Mouse (Mus musculus): Measurements from ENCODE around the gene Lclat1. TPM values are rescaled to one million over a fixed set of nuclear protein-coding genes. Genes with fewer than 3 reads are reported as not detected.
A peak's percentile ranks its signal among the peaks of the same experiment; 100 is the strongest.

Lclat1 gene
- total RNA-seq, 4 experiments from 2014 or later, result 101 to 145 (median 128) TPM

DNA sequence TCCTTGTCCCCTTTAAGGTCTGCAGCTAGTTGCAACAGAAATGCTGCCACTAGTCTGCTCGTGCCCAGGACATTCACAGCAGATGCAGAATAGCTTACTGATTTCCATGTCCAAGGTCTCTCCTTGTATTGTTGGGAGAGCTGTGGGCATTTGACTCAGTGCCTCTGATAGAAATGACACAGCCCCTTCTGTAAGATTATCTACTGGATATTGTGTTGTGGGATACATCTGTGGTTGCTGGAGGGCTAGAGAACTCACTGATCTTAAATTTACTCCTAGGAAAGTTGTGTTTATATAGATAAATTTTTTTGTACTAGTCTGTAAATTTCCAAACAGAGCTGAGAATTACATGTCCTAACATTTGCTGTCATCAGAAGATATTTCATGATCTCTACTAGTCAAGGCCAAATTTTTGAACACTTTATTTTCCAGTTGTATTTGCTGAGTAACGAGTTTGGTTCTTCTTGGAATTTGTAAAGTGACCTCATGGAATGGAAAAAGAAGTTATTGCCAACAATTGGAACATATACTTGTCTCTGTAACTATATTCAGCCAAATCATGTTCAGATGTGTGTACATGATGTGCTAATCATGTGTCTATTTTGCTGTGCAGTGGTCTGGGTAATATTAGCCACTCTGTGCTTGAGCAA is 87.4 kb downstream of the Lclat1 start:
- DNase-seq (ENCODE audit: low spot score), result no peak

DNA sequence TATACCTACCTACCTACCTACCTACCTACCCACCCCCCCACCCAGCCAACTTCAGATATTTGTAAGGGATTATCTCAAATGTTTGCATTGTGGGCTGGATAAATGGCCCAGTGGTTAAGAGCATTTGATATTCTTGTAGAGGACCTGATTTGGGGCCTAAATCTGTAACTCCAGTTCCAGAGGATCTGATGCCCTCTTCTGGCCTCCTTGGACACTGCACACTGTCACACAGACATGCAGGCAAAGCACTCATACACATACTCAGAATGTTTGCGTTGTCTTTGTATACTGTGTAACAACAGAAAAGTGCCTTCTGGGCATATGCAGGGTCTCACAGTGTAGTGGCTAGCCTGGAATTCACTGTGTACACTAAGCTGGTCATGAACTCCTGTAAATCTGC is 88.4 kb downstream of the Lclat1 start:
- DNase-seq (ENCODE audit: low spot score), result no peak

DNA sequence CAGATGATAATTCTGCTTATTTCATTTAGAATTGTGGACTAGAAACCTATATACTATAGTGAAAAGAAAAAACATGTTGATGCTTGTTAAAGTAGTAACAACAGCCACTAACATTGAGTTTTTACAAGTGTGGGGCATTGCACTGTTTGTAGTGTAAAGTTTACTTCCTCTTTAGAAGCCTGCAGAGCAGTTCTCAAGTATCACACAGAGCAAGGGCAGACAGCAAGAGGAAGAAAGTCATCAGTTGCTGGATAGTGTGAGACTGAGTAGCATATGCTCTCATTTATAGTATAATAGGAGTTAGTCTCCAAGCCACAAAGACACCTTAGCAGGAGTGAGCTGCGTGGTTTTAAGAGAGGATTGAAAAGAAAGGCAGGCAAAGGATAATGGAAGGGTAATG is 89.9 kb downstream of the Lclat1 start:
- no peak for DNase-seq (ENCODE audit: low spot score)

DNA sequence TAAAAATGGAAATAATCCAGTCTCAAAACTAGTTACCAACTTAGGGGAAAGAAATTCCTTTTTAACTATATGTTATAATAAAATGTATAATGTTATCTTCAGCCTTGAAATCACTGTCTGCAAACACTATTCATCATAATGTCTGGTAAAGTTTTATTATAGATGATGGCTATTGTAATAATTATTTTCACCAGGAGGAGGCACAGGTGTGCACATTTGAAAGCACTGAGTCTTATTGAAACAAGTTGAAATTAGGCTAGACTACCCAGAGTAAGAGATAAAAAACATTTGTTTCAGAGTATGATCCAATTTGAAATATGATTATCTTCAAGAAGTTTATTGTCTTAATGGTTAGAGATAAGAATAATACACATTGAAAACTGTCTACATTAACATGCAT is 91.6 kb downstream of the Lclat1 start:
- no peak for DNase-seq (ENCODE audit: low spot score)

DNA sequence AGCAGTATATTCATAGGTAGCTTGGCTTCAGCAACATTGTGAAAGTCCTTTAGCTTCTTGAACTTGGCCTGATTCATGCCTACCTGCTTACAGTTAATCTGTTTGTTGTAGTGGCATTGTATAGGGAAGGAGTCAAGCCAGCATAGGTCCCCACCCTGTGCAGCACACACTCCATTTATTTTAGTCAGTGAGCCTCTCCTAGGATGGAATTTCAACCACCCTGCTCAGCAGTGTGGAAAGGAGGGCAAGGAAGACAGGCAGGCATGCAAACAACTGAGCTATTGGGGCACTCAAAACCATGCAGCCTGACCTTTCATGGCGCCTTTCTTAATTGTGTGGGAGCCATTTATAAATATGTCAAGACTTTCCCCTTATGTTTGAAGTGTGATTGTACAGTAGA is 92.6 kb downstream of the Lclat1 start:
- DNase-seq (ENCODE audit: low spot score), result no peak

DNA sequence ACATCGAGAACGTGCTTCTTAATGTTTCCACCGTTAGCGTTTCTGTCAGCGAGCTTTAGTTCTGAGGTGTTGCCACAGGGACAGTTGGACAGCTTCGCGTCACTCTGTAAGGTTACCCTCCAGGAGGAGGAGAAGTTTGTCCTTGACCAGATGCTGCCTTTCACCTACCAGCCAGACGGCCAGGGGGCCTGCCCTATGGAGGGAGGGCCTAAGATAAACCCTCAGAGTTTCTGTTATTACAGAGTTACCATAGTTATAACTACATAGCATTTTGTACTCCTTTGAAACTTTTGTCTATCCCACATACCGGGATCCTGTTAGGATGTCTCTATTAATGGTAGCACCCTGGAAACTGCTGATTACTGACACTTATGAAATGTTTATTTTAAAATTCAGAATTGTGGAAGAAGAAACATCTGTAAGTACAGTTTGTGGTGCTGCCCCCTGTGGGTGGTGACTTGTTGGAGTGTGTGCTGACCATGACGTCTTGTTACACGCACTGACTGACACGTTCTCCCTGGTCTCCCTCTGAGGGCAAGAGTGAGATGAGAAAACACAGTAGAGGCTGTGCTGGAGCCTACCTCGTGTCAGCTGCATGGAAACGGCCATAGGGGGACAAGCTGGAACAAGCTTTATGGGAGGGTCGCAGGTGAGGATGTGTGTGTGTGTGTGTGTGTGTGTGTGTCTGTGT is 96.0 kb downstream of the Lclat1 start:
- DNase-seq (ENCODE audit: low spot score), result no peak

DNA sequence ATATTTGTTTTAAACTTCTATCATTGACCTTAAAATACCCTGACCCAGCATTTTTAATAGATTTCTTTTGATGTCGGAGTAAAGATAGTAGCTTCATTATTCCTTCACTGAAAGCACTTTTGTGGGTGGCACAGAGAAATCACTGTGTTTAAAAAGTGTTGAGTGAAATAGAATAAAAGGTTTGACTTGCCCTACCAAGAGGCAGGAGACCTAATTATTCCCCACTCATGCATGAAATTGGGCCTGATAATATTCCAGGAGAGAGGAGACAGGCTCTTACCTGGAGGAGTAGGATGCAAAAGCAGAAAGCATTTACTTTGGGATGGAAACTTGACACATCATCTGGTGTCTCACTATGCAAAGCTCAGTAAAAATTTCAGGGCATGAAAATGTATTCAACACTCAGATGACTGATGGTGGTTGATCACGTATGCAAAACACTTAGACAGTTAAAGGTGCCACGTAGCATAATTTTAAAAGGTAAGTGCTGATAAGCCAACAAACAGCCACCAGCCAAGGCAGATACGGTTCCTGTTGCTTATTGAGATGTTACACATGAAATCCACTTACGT is 103.3 kb downstream of the Lclat1 start:
- no peak for DNase-seq (ENCODE audit: low spot score)

DNA sequence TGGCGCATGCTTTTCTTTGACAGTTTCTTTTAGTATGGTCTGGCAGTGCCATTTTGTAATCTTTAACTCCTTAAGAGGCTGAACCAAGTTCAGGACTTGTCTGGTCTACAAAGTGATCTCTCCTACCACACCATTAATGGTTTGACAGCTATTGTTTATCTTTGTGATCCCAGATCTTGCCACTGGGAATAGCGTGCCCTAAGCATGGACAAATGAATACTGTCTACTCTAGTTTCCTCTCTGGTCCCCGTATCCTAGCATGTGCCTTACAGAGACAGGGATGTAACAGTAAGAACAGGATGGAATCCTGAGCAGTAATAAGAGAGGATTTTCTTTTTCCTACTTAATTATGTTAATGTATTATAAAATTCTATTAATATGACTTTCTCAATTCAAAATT is 105.0 kb downstream of the Lclat1 start:
- DNase-seq (ENCODE audit: low spot score), result no peak

DNA sequence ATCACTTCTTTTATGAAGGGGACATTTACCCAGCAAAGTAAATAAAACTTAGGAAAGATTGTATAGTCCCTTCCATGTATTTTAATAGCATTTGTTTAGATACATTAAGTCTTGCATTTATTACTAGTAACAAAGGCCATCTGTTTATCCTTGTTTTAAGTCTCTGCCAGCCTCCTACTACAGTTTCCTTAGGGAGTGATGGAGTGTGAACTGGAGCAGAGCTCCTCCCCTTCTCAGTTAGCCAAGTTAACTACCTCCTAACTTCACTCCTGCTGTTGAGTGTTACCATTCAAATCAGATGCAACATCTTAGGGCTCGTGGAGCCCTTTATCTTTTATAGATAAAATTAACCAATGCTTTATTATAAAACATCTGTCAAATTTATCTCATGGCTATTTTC is 105.4 kb downstream of the Lclat1 start:
- no peak for DNase-seq (ENCODE audit: low spot score)

DNA sequence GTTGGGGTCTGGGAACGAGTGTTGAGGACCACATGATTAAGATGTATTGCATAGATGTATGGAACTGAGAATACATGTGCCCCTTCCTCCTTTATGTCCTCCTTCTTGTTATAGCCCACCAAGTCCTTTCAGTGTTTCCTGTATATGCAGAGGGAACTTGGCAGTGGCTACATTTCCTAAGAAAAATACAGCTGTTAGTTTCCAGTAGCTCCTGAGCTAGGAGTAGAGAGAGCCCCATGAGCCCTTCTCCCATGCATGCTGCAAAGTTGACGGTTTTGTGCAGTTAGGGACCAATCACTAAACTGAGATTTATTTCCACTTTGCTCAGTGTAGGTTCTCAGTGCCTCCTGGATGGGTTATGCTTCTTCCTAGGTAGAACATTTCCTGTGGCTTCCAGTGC is 105.9 kb downstream of the Lclat1 start:
- no peak for DNase-seq (ENCODE audit: low spot score)

DNA sequence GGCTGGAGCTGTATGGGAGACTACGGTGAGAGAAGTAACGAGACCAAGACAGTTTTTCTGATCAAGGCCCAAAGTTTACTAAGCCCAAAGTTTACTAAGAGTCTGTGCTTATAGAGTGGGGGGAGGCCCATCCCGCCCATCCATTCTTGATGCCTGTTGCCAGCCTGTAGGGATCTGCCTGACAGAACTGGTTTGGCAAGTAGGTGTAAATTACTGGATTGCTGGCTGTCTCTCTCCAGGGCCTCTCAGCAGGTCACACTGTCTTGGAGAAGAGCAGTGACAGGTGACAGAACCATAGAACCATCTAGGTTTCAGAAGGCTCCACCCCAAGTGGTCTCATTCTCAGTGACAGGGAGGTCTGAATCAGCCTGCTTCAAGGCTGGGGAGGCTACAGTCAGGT is 109.5 kb downstream of the Lclat1 start:
- DNase-seq (ENCODE audit: low spot score), result no peak

DNA sequence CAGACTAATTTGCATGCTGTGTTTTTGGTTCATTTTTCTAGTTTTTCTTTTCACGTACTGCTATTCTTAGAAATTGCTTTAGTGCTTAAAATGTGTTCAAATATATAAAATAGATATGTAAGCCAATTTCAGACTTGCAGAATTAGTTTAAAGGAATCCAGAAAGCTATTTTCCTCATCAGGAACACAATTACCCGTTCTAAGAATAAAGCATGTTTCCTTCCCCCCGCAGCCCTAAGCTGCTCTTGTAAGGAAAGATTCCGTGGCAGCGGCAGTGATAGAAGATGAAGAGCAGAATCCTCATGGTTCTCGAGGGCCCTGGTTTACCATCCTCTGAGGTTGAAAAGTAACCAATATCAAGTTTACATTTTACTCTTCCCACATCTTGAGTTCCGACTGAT is 113.0 kb downstream of the Lclat1 start:
- no peak for DNase-seq (ENCODE audit: low spot score)

DNA sequence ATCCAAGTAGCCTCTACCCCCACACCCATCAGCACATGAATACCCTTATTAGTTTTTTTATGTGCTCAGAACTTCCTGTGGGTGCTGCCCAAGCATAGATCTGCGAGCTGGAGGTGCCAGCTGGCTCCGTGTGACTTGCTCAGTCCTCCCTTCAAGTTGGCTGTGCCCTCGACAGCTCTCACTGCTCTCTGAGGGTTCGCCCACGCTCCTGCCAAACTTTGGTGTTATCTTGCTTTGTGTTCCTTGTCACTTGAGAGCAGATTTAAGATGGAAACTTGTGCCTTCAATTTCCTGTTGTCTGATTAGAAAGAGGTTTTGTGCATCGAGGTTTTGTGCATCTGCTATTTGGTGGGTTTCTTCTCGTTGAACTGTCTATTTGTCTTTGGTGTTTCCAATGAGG is 114.3 kb downstream of the Lclat1 start:
- peak; percentile 38 for DNase-seq (ENCODE audit: low spot score)

DNA sequence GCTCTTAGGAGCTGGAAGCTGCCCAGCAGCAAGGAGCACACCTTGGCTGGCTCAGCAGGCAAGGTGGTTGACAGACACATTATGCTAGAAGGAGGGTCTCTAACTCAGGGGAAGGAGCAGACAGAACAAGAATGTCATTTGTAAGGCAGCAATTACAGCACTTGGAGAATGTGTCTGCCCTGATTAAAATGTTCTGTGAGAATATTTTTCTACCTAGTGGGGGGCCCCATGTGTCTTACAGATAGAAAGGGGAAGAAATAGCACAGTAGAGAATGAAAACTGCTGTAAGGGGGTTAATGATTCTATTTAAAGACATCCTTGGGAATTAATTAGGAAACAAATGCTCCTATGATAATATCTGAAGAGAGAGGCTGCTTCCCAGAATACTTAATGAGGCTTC is 117.7 kb downstream of the Lclat1 start:
- no peak for DNase-seq (ENCODE audit: low spot score)

DNA sequence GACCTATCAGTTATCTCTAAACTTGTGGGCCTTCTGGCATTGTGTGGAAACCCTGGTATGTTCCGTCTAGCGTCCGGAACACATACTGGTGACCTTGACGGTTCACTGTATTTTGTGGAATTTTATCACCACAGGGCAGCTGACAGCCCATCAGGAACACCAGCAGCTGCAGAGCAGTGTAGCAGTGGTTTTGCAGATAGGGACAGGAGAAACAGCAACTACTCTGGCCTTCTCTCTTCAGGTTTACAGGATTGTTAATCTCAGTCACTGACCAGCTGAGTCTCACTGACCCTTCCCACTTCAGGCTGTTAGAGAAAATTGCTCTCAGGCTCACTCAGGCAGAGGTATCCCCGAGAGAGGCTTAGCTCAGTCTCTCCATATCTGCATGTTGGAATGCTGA is 118.2 kb downstream of the Lclat1 start:
- DNase-seq (ENCODE audit: low spot score), result peak; percentile 57

DNA sequence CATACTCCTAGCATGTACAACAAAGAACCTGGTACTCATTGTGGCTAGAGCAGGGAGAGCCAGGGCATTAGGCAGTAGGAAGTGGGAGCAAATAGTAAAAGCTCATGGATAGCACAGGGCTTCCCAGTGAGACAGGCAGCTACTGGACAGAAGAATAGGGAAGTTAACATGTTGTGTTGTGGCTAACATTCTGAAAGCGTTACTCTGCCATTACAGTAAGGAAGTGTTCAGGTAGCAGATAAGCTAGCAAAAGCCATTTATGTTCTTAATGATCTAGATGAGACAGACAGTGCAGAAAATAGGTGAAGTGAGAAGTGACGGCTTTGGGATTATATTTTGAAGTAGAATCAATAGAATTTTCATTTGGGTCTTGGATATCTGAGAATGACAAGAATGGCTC is 118.8 kb downstream of the Lclat1 start:
- no peak for DNase-seq (ENCODE audit: low spot score)

DNA sequence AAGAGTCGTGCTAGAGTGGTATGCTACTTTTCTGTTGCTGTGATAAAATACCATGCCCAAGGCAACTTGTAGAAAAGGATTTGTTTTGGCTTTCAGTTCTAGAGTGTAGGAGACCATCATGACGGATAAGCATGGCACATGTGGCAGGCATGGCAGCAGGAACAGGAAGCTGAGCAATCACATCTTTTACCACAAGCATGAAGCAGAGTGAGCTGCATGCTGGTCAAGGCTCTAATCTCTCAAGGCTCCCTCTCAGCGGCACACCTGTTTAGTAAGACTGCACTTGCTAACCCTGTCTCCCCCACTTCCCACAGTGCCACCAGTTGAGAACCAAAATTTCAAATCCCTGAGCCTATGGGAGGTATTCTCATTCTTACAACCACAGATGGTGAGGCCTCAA is 119.6 kb downstream of the Lclat1 start:
- DNase-seq (ENCODE audit: low spot score), result no peak

DNA sequence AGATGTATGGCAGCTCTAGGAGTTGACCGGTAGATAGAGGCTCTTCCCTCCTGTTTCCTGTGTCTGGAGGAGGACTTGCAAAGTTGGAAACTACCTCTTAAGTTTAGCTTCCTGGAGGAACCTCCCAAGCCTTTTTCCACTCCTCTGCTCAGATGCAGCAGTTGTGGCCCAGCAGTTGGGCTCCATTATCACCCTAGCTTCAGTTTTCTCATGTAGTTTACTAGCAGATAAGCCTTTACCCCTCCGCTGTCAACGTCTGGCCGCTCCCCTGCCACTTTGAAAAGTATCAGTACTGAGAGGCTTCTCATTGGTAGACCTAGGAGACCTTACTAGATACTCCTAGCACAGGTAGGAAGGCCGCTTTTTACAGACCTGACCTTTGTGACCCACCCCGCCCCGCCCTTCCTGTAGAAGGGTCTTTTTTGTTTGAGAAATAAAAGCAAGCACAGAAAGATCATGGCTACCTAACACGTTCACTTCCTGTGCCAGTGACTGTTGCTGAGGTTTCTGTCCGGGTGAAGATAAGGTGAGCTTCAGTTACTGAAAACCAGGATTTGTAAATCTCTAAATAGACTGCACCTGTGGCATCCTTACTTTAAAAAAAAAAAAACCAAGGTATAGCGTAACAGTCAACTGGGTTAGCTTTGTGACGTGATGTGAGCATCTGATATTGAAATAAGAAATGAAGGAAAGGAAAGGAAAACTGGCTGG is 121.8 kb downstream of the Lclat1 start:
- no peak for DNase-seq (ENCODE audit: low spot score)

DNA sequence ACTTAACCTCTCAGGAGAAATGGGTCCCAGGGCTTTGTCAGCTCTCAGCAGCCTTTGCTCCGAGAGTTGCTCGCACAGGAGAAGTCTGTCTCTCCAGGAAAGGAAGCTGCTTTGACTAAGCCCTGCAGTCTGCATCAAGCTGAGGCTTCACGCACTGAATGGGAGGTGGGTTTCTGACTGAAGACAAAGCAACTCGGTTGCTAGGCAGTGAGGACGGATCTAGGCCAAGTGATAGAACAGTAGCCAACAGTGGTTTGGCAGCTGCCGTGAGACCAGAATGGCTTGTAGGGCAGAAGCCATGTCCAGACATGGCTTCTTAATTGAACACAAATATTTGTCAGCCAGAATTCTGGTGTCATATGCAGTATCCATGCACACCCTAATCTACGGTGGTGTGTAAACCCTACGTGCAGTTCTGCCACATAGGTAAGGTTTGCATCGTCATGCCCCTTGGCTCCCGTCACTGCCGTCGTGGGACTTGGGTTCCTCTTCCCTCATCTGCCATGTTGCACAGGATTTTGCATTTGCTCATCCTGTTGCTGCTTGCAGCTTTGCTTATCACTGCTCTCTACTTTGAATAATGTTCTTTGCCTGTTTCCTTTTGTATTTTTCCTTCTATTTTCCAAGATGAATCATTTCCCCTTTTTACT is 122.7 kb downstream of the Lclat1 start:
- no peak for DNase-seq (ENCODE audit: low spot score)

DNA sequence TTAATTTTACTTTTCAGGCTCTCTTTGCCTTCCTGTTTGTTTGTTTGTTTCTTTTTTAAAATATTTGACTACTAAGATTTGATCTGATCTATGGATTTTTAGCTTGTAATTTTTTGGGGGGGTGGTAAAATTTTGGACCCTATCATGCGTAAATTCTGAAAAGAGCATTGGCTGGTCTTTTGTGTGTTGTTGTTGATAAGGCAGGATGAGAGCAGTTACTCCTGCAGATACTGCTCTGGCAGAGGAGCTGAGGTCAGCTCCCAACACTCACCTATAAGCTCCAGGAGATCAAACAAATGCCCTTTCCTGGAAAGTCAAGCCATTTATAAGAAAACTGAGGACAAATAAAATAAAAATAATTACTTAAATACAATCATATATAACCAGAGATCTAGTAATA is 123.6 kb downstream of the Lclat1 start:
- DNase-seq (ENCODE audit: low spot score), result no peak

DNA sequence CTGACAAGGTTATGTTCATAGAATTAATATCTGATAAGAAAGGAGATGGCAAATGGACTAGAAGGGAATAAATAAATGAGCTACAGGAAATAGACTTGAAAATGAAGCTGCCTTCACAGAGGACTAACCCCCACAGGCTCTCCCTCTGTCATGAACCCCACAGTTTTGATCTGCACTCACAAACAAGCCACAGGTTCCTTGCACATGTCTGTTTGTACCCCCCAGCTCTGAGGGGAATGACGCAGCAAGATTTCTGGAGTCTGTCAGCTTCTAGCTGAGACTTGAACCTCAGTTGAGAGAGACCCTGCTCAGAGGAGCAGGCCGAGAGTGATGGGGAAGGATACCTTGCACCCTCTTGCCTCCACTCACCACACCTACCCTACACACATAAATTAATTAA is 124.8 kb downstream of the Lclat1 start:
- DNase-seq (ENCODE audit: low spot score), result no peak

DNA sequence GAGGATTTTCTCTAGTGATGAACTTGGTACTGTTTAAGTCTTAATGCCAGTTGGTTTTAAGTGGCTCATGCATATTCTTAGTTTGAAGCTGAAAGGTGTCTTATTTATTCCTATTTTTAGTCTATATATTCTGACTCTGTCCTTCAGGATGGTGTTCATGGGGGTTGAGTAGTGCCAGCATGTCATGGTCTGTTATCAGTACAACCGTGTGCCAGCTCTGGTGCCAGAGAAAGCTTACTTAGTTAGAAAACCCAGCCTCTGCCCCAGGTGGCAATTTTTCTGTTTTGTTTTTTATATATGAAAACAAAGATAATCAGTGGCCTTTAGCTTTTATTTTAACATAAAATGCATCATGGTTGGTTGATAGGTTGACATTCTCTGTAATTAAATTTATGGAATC is 126.2 kb downstream of the Lclat1 start:
- no peak for DNase-seq (ENCODE audit: low spot score)
